Mouse (Mus musculus) heart, embryonic 16.5 days (tissue): ENCODE data around the gene 1500009C09Rik. TPM values are rescaled to one million over a fixed set of nuclear protein-coding genes. Genes with fewer than 3 reads are reported as not detected.
"Not testable (repeated sequence)": the region's sequence is repeated elsewhere in the genome, so short reads cannot be mapped to it uniquely, and the experiment has no call there.

Experiments
- ATAC-seq: fragments of 200-750 bp; cut with Nextera tagmentation; replicated peaks from 2 replicates; pipeline ENCODE4 v1.8.0; 2017; ENCODE audit warnings: moderate number of reproducible peaks; ENCODE audit not compliant: insufficient read depth, low FRiP score; ENCODE audit errors: extremely low read depth
- H3K27ac ChIP-seq: fragments of 300-500 bp; sonication (generic); 2 replicates; pipeline ENCODE4 v1.5.1; 2014; ENCODE audit warnings: mild to moderate bottlenecking, low read length, control low read depth, moderate library complexity
- H3K27me3 ChIP-seq: fragments of 300-500 bp; sonication (generic); 2 replicates; pipeline ENCODE4 v1.6.1; 2014; ENCODE audit warnings: low read length, mixed read lengths; ENCODE audit not compliant: control insufficient read depth, insufficient read depth
- H3K36me3 ChIP-seq: fragments of 300-500 bp; sonication (generic); 2 replicates; pipeline ENCODE4 v1.6.1; 2014; ENCODE audit not compliant: control insufficient read depth, insufficient read depth
- H3K4me1 ChIP-seq: fragments of 300-500 bp; sonication (generic); 2 replicates; pipeline ENCODE4 v1.6.1; 2014; ENCODE audit warnings: low read length, mixed read lengths; ENCODE audit not compliant: control insufficient read depth, insufficient read depth
- H3K4me2 ChIP-seq: fragments of 300-500 bp; sonication (generic); 2 replicates; pipeline ENCODE4 v1.6.1; 2014; ENCODE audit warnings: low read depth, mild to moderate bottlenecking, control low read depth, low read length
- H3K4me3 ChIP-seq: fragments of 300-500 bp; sonication (generic); 2 replicates; pipeline ENCODE4 v1.5.1; 2014; ENCODE audit warnings: mild to moderate bottlenecking, control low read depth, low read length
- H3K9ac ChIP-seq: fragments of 300-500 bp; sonication (generic); 2 replicates; pipeline ENCODE4 v1.6.1; 2014; ENCODE audit warnings: low read length, control low read depth
- H3K9me3 ChIP-seq: fragments of 300-500 bp; sonication (generic); replicated peaks from 2 replicates; pipeline ENCODE4 v1.6.1; 2016; ENCODE audit warnings: low read length; ENCODE audit not compliant: control insufficient read depth
- WGBS: fragments of 180-500 bp; shearing (Covaris S2); extraction: QIAGEN DNeasy Blood & Tissue Kit; methylation state at CpG from one replicate; pipeline ENCODE4 v1.1.7; 2014; 5-methylcytosine and 5-hydroxymethylcytosine counted together
- polyA plus RNA-seq: library from polyadenylated mRNA; unstranded; fragments of >200 nt; fragmentation: Nextera tagmentation; extraction: Ambion mirVana; gene quantifications from 2 replicates; pipeline ENCODE4 v1.2.1, GENCODE M21; 2015

The 1500009C09Rik gene
- polyA plus RNA-seq, 1 experiment from 2014 or later = not detected

GRCm38 (mm10) chr15:82243742-82244114, 8.5 kb upstream of the 1500009C09Rik start:
- Histone ChIP-seq H3K4me2 (peak overlapping the region; percentile 97), H3K9me3 (no peaks in the 10 kb centered on the region), H3K4me1 (peaks cover 7% of the 10 kb centered on the region), H3K27ac (peak overlapping the region; percentile 56), H3K4me3 (peak overlapping the region; percentile 94), H3K27me3 (no peaks in the 10 kb centered on the region), H3K9ac (peak overlapping the region; percentile 82), H3K36me3 (no peaks in the 10 kb centered on the region)
- ATAC-seq = no peak
- WGBS = 3% methylated on average over 12 of the region's 12 CpGs

DNA sequence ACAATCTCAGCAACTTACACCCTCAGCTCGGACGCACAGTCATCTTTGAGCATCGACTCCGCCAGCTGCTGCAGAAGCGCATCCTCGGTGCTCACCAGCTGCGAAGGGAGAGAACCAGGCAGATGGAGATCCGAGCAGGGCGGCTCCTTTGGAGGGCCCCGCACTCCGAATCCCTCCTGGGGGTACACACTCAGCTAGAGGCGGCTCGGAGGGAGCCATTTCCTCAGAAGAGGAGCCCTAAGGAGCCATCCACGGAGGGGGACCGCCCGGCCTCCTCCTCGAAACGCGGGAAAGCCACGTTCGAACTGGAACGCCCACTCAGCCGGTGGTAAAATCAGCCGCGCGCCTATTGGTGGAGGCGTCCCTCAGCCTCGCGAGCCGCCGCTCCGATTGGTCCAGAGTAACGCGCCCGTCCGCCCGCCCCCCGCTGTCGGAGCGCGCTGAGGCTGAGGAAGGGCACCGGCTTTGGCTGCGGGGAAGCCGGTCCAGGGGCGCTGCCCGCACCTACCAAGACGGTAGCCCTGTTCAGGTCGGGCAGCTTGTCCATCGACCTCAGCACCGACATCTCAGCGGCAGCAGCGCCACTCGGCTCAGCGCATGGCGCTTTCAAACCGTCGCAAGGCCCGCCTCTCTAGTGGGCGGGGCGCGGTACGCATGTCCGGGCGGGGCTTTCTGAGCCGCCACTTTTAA, 7.9 kb upstream of the 1500009C09Rik start, which contains the start of gene Cenpm:
TSS of gene Cenpm (minus strand) at position 634 of the 690 bp plus-strand sequence.
- Histone ChIP-seq H3K9ac (peak within 1 kb of the TSS; percentile 82), H3K27me3 (no peaks in the 10 kb centered on the region), H3K4me1 (peaks cover 7% of the 10 kb centered on the region), H3K9me3 (no peaks in the 10 kb centered on the region), H3K27ac (peak within 1 kb of the TSS; percentile 82), H3K36me3 (no peaks in the 10 kb centered on the region), H3K4me2 (peak within 1 kb of the TSS; percentile 97), H3K4me3 (peak within 1 kb of the TSS; percentile 94)
- under 1% methylated on average over 65 of the region's 65 CpGs for WGBS
- peak; percentile 96 for ATAC-seq

DNA sequence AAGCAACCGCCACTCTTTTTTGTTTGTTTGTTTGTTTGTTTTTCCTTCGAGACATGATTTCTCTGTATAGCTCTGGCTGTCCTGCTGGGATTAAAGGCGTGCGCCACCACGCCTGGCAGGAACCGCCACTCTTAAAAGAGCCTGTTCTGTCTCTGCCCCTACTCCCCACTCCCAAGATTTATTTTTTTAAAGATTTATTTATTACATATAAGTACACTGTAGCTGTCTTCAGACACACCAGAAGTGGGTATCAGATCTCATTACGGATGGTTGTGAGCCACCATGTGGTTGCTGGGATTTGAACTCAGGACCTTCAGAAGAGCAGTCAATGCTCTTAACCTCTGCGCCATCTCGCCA, 7.4 kb upstream of the 1500009C09Rik start:
- ATAC-seq, H3K27me3 ChIP-seq, H3K36me3 ChIP-seq, H3K4me1 ChIP-seq, H3K9me3 ChIP-seq: not testable (repeated sequence)
- Histone ChIP-seq H3K4me2 (peak overlapping the region; percentile 97), H3K9ac (peak overlapping the region; percentile 82), H3K27ac (peak overlapping the region; percentile 82; the same call in 1 of the 2 replicates), H3K4me3 (peak overlapping the region; percentile 94)
- 22% methylated on average over 9 of the region's 9 CpGs for WGBS

DNA sequence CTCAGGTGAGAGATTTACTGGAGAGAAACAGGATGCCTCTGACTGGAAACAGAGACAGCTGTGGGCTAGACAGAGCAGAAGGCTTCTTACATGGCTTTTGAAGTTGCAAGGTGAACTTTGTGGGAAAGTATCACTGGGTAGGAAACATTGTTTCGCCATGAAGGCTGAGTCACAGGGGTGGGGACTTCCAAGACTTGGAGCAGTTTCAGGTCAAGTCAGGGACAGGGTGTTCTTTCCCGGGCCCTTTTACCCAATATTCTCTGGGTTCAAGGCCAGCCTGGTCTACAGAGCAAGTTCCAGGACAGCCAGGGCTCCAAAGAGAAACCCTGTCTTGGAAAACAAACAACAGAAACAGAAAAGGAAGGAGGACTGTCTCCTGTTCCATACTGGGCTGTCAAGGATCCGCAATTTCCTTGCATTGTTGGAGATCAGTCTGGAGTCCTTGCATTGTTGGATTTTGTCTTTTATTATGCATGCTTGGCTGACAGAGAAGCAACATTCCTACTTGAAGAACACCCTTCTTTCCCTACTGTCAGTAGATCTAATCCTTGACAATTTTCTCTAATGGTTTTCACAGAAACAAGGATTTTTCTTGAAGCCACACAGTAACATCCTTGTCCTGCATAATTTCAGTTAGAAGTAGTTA, 4.9 kb upstream of the 1500009C09Rik start:
- Histone ChIP-seq H3K4me3 (no peak overlapping the region), H3K9me3 (peaks cover 4% of the 10 kb centered on the region), H3K36me3 (no peaks in the 10 kb centered on the region), H3K27me3 (no peaks in the 10 kb centered on the region), H3K9ac (no peak overlapping the region), H3K4me2 (no peak overlapping the region), H3K4me1 (peaks cover 7% of the 10 kb centered on the region), H3K27ac (no peak overlapping the region)
- WGBS = 67% methylated on average over 3 of the region's 3 CpGs
- ATAC-seq = no peak

DNA sequence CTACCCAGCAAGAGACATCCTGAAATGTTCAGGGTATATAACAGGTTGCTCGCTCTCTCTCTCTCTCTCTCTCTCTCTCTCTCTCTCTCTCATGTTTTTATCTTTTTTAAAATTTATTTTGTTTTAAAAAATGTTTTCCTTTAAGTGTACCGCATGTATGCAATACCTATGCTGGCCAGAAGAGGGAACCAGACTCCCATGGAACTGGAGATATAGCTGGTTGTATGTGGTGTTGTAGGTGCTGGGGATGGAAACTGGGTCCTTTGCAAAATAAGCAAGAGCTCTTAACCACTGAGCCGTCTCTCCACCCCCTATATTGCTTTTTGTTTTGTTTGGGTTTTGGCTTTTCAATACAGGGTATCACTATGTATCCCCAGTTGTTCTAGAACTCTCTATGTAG, 618 bp upstream of the 1500009C09Rik start:
- H3K4me2 ChIP-seq = no peak overlapping the region
- peaks cover 4% of the 10 kb centered on the region for H3K9me3 ChIP-seq
- no peak overlapping the region for H3K27ac ChIP-seq
- no peak overlapping the region for H3K4me3 ChIP-seq
- 92% methylated on average over 3 of the region's 3 CpGs for WGBS
- no peaks in the 10 kb centered on the region for H3K27me3 ChIP-seq
- no peaks in the 10 kb centered on the region for H3K4me1 ChIP-seq
- H3K9ac ChIP-seq = no peak overlapping the region
- ATAC-seq = no peak
- H3K36me3 ChIP-seq = no peaks in the 10 kb centered on the region

DNA sequence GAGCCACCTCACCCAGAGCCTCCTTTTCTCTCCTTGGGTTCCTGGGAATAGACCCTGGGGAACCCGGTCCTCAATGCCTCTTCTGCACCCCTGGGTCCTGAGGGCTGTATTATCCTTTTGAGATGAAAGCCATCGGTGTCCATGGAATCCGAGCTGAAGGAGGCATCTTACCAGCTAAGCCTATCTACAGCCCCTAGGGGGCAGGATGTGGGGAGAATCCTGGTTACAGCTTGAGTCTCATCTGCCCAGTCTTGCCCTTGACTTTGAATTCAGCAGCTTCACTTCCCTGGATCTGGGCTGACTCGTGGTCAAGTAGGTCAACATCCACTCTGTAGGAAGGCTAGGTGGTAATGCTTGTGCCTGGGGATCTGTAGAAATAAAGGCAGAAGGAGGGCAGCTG, 3.1 kb downstream of the 1500009C09Rik start:
- no peak overlapping the region for H3K27ac ChIP-seq

GRCm38 (mm10) chr15:82255944-82256383, 3.8 kb downstream of the 1500009C09Rik start:
- no peak for ATAC-seq
- peaks cover 4% of the 10 kb centered on the region for H3K9me3 ChIP-seq
- no peak overlapping the region for H3K4me2 ChIP-seq
- no peaks in the 10 kb centered on the region for H3K36me3 ChIP-seq
- no peak overlapping the region for H3K4me3 ChIP-seq
- H3K27ac ChIP-seq = no peak overlapping the region
- WGBS = 20% methylated on average over 10 of the region's 10 CpGs
- no peak overlapping the region for H3K9ac ChIP-seq
- H3K4me1 ChIP-seq = no peaks in the 10 kb centered on the region
- no peaks in the 10 kb centered on the region for H3K27me3 ChIP-seq

More for the DNA sequence above, 3.1 kb downstream of the 1500009C09Rik start:
- Histone ChIP-seq H3K36me3 (no peaks in the 10 kb centered on the region), H3K9ac (no peak overlapping the region), H3K4me3 (no peak overlapping the region), H3K9me3 (peaks cover 4% of the 10 kb centered on the region), H3K4me2 (no peak overlapping the region), H3K4me1 (no peaks in the 10 kb centered on the region), H3K27me3 (no peaks in the 10 kb centered on the region)
- ATAC-seq = no peak
- WGBS = 60% methylated on average over 4 of the region's 4 CpGs

DNA sequence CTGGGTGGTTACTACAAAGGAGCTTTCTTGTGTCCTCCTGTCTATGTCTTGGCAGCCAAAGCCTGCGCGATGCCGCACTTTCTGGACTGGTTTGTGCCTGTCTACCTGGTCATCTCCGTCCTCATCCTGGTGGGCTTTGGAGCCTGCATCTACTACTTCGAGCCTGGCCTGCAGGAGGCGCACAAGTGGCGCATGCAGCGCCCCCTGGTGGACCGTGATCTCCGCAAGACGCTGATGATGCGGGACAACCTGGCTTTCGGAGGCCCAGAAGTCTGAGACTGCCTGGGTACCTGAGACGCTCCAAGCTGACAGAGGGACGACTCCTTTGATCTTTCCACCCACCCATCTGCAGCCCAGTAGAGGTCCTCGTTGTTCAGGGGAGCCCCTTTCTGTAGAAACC, 7.3 kb downstream of the 1500009C09Rik start:
- no peaks in the 10 kb centered on the region for H3K36me3 ChIP-seq
- 13% methylated on average over 16 of the region's 16 CpGs for WGBS
- H3K27me3 ChIP-seq = no peaks in the 10 kb centered on the region
- H3K9ac ChIP-seq = no peak overlapping the region
- H3K9me3 ChIP-seq = no peaks in the 10 kb centered on the region
- H3K4me2 ChIP-seq = no peak overlapping the region
- ATAC-seq = 0 out of 2 replicates have a peak, but pooled peaks have one; percentile 14
- no peak overlapping the region for H3K4me3 ChIP-seq
- H3K27ac ChIP-seq = no peak overlapping the region
- peaks cover 12% of the 10 kb centered on the region for H3K4me1 ChIP-seq

DNA sequence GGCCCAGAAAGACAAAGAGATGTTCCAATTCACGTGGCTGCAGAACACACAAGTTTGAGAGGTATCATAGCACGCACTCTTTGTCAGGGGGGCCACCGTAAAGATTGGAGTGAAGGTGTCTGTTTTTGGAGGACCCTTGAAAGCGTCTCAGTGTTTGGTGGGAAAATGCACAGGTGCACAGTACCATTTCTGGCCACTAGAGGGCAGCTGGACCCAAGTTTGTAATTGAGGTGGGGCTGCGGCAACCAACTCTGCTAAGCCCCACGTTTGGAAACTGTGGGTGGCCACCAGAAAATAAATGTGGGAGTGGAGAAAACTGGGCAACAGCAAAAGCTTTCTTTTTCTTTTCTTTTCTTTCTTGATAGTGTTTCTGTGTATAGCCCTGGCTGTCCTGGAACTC, 14.2 kb downstream of the 1500009C09Rik start:
- no peak for ATAC-seq
- Histone ChIP-seq H3K27me3 (no peaks in the 10 kb centered on the region), H3K4me1 (peaks cover 14% of the 10 kb centered on the region), H3K9ac (no peak overlapping the region), H3K4me3 (no peak overlapping the region), H3K9me3 (no peaks in the 10 kb centered on the region), H3K27ac (no peak overlapping the region), H3K36me3 (no peaks in the 10 kb centered on the region), H3K4me2 (no peak overlapping the region)
- 6% methylated on average over 6 of the region's 6 CpGs for WGBS
